Mouse (Mus musculus) heart, postnatal 0 days (tissue): ENCODE data around the gene Six1. TPM values are rescaled to one million over a fixed set of nuclear protein-coding genes. Genes with fewer than 3 reads are reported as not detected.

ENCODE experiments used
- ATAC-seq: fragments of 200-750 bp; cut with Nextera tagmentation; 2 replicates; pipeline ENCODE4 v1.8.0; 2017; ENCODE audit warnings: low read depth, moderate number of reproducible peaks, moderate library complexity; ENCODE audit not compliant: insufficient read depth
- DNase-seq: peaks from one replicate; pipeline ENCODE4 v3.0.0-alpha.2; 2016; ENCODE audit warnings: low spot score
- H3K27ac ChIP-seq: fragments of 300-500 bp; sonication (generic); 2 replicates; pipeline ENCODE4 v1.5.1; 2014; ENCODE audit warnings: low read depth, mild to moderate bottlenecking
- H3K27me3 ChIP-seq: fragments of 300-500 bp; sonication (generic); 2 replicates; pipeline ENCODE4 v1.6.1; 2014; ENCODE audit warnings: low read length, mixed read lengths; ENCODE audit not compliant: control insufficient read depth, insufficient read depth
- H3K36me3 ChIP-seq: fragments of 300-500 bp; sonication (generic); replicated peaks from 2 replicates; pipeline ENCODE4 v1.6.1; 2014; ENCODE audit warnings: low read length, mixed read lengths; ENCODE audit not compliant: control insufficient read depth, insufficient read depth
- H3K4me1 ChIP-seq: fragments of 300-500 bp; sonication (generic); 2 replicates; pipeline ENCODE4 v1.6.1; 2014; ENCODE audit warnings: antibody characterized with exemption; ENCODE audit not compliant: control insufficient read depth, insufficient read depth
- H3K4me2 ChIP-seq: fragments of 300-500 bp; sonication (generic); 2 replicates; pipeline ENCODE4 v1.6.1; 2014; ENCODE audit warnings: low read depth, mild to moderate bottlenecking, low read length, moderate library complexity
- H3K4me3 ChIP-seq: fragments of 300-500 bp; sonication (generic); 2 replicates; pipeline ENCODE4 v1.5.1; 2014; ENCODE audit warnings: low read depth, low read length
- H3K9ac ChIP-seq: fragments of 300-500 bp; sonication (generic); replicated peaks from 2 replicates; pipeline ENCODE4 v1.6.1; 2014; ENCODE audit warnings: low read depth, low read length, mixed read lengths
- H3K9me3 ChIP-seq: fragments of 300-500 bp; sonication (generic); replicated peaks from 2 replicates; pipeline ENCODE4 v1.6.1; 2016; ENCODE audit warnings: low read length; ENCODE audit not compliant: control insufficient read depth
- CTCF ChIP-seq: IDR thresholded peaks from 2 replicates; pipeline ENCODE4 v1.5.1; 2016; ENCODE audit warnings: antibody characterized with exemption, control low read depth, low read depth
- EP300 ChIP-seq: IDR thresholded peaks from 2 replicates; pipeline ENCODE4 v1.6.1; 2016; ENCODE audit warnings: antibody characterized with exemption, low read depth
- WGBS: fragments of 180-500 bp; shearing (Covaris S2); extraction: QIAGEN DNeasy Blood & Tissue Kit; methylation state at CpG from one replicate; pipeline ENCODE4 v1.1.7; 2014; 5-methylcytosine and 5-hydroxymethylcytosine counted together
- polyA plus RNA-seq: library from polyadenylated mRNA; unstranded; fragments of >200 nt; fragmentation: Nextera tagmentation; extraction: Ambion mirVana; gene quantifications from 2 replicates; pipeline ENCODE4 v1.2.1, GENCODE M21; 2015
- total RNA-seq: library from RNA; depleted of rRNA; stranded (reverse); fragments of >200 nt; gene quantifications from 2 replicates; pipeline ENCODE4 v1.2.3, GENCODE M21; 2014; ENCODE audit warnings: low replicate concordance

The Six1 gene
- total and polyA plus RNA-seq, 2 experiments from 2014 or later = 0.38 TPM; not detected in 1

- 4% methylated on average over 27 of the region's 27 CpGs for WGBS
- H3K9me3 ChIP-seq = no peaks in the 10 kb centered on the region
- H3K27me3 ChIP-seq = peaks cover 96% of the 10 kb centered on the region
- no peaks in the 10 kb centered on the region for H3K36me3 ChIP-seq
- no peak overlapping the region for H3K27ac ChIP-seq
- DNase-seq (no peak), ATAC-seq (no peak)
- no peak for TF ChIP-seq EP300
- no peak for TF ChIP-seq CTCF
- H3K9ac ChIP-seq = no peak overlapping the region
- no peak overlapping the region for H3K4me2 ChIP-seq
- peaks cover 4% of the 10 kb centered on the region; the same call in 1 of the 2 replicates for H3K4me1 ChIP-seq
- H3K4me3 ChIP-seq = no peak overlapping the region
These were observed 13.0 kb downstream of the Six1 start for GRCm38 (mm10) chr12:73040563-73041255.

- WGBS = 5% methylated on average over 18 of the region's 18 CpGs
- TF ChIP-seq EP300 (no peak), CTCF (no peak)
- Histone ChIP-seq H3K27ac (no peak overlapping the region), H3K4me3 (no peak overlapping the region), H3K4me1 (peaks cover 3% of the 10 kb centered on the region; the same call in 1 of the 2 replicates), H3K9ac (no peak overlapping the region), H3K27me3 (peaks cover 96% of the 10 kb centered on the region), H3K9me3 (no peaks in the 10 kb centered on the region), H3K36me3 (no peaks in the 10 kb centered on the region), H3K4me2 (no peak overlapping the region)
- DNase-seq (no peak), ATAC-seq (peak; percentile 18; the same call in 1 of the 2 replicates)
These were observed 13.6 kb downstream of the Six1 start for GRCm38 (mm10) chr12:73039939-73040562.

GRCm38 (mm10) chr12:73038992-73039938, 14.4 kb downstream of the Six1 start:
- Histone ChIP-seq H3K9ac (no peak overlapping the region), H3K36me3 (no peaks in the 10 kb centered on the region), H3K4me1 (no peaks in the 10 kb centered on the region), H3K27ac (no peak overlapping the region), H3K27me3 (peaks cover 97% of the 10 kb centered on the region), H3K9me3 (no peaks in the 10 kb centered on the region), H3K4me2 (no peak overlapping the region), H3K4me3 (no peak overlapping the region)
- 3% methylated on average over 41 of the region's 41 CpGs for WGBS
- DNase-seq = no peak
- TF ChIP-seq EP300 (no peak), CTCF (no peak)
- ATAC-seq = 0 out of 2 replicates have a peak, but pooled peaks have one; percentile 19

GRCm38 (mm10) chr12:73038441-73038991, 15.2 kb downstream of the Six1 start:
- DNase-seq = peak; percentile 14
- Histone ChIP-seq H3K4me3 (no peak overlapping the region), H3K27me3 (peaks cover 95% of the 10 kb centered on the region), H3K36me3 (no peaks in the 10 kb centered on the region), H3K4me1 (no peaks in the 10 kb centered on the region), H3K27ac (no peak overlapping the region), H3K9ac (no peak overlapping the region), H3K4me2 (no peak overlapping the region), H3K9me3 (no peaks in the 10 kb centered on the region)
- no peak for TF ChIP-seq EP300
- TF ChIP-seq CTCF = no peak
- WGBS = 11% methylated on average over 12 of the region's 12 CpGs
- no peak for ATAC-seq
